26 mouse cellular contexts compared by ENCODE assay signal in genomic region chr16:54080518-54080917, GRCm38 (mm10).
"Had no signal": no experiment of that assay in that cellular context is flagged by ENCODE, and none has a peak within 500 bp of the region (broad histone marks: within the 10 kb centered on the region; RNA-seq: fewer than 3 reads in every experiment).

No protein-coding gene starts in this region.

- H3K4me1 ChIP-seq: embryonic facial prominence, embryonic 10.5 days; embryonic facial prominence, embryonic 12.5 days; embryonic facial prominence, embryonic 13.5 days; embryonic facial prominence, embryonic 15.5 days; forebrain, embryonic 10.5 days; forebrain, embryonic 12.5 days; forebrain, embryonic 13.5 days; forebrain, embryonic 15.5 days had no signal

- DNase-seq: cerebellum, adult 9-11 months; cerebellum, postnatal 10 days; cerebellum, postnatal 14 days; cerebellum, postnatal 25 days; cerebellum, postnatal 36 days; embryo, embryonic 11 days; forebrain, postnatal 0 days; gastrocnemius, adult 2 months; gastrocnemius, postnatal 10 days; gastrocnemius, postnatal 14 days; gastrocnemius, postnatal 25 days; gastrocnemius, postnatal 36 days; heart, adult 11 months; heart, adult 18-20 months; heart, adult 2 months had no signal

- H3K36me3 ChIP-seq: embryonic facial prominence, embryonic 10.5 days; embryonic facial prominence, embryonic 12.5 days; embryonic facial prominence, embryonic 13.5 days; embryonic facial prominence, embryonic 15.5 days; forebrain, embryonic 10.5 days; forebrain, embryonic 12.5 days; forebrain, embryonic 15.5 days had no signal

- H3K27ac ChIP-seq: embryonic facial prominence, embryonic 10.5 days; embryonic facial prominence, embryonic 12.5 days; embryonic facial prominence, embryonic 13.5 days; embryonic facial prominence, embryonic 15.5 days; forebrain, embryonic 10.5 days; forebrain, embryonic 12.5 days; forebrain, embryonic 13.5 days; forebrain, embryonic 15.5 days; gastrocnemius, adult 2 months; heart, adult 2 months had no signal

- ATAC-seq: forebrain, embryonic 13.5 days; forebrain, embryonic 14.5 days; forebrain, embryonic 15.5 days; forebrain, embryonic 16.5 days; forebrain, postnatal 0 days had no signal

- H3K4me3 ChIP-seq: embryonic facial prominence, embryonic 10.5 days; embryonic facial prominence, embryonic 12.5 days; embryonic facial prominence, embryonic 13.5 days; embryonic facial prominence, embryonic 15.5 days; erythroblast, embryonic 14.5 days; forebrain, embryonic 10.5 days; forebrain, embryonic 12.5 days; forebrain, embryonic 13.5 days; forebrain, embryonic 15.5 days; gastrocnemius, adult 2 months; heart, adult 2 months had no signal

- H3K9me3 ChIP-seq: embryonic facial prominence, embryonic 10.5 days; embryonic facial prominence, embryonic 12.5 days; embryonic facial prominence, embryonic 13.5 days; embryonic facial prominence, embryonic 15.5 days; forebrain, embryonic 10.5 days; forebrain, embryonic 12.5 days; forebrain, embryonic 13.5 days; forebrain, embryonic 15.5 days had no signal

- H3K9ac ChIP-seq: embryonic facial prominence, embryonic 12.5 days; embryonic facial prominence, embryonic 13.5 days; embryonic facial prominence, embryonic 15.5 days; forebrain, embryonic 12.5 days; forebrain, embryonic 13.5 days; forebrain, embryonic 15.5 days; forebrain, postnatal 0 days had no signal

- H3K4me2 ChIP-seq: embryonic facial prominence, embryonic 12.5 days; embryonic facial prominence, embryonic 13.5 days; embryonic facial prominence, embryonic 15.5 days; forebrain, embryonic 12.5 days; forebrain, embryonic 13.5 days; forebrain, embryonic 15.5 days had no signal

- H3K27me3 ChIP-seq: embryonic facial prominence, embryonic 12.5 days; embryonic facial prominence, embryonic 13.5 days; embryonic facial prominence, embryonic 15.5 days; forebrain, embryonic 12.5 days; forebrain, embryonic 13.5 days; forebrain, embryonic 15.5 days had no signal
